Mouse (Mus musculus): Measurements from ENCODE around the gene Ung. TPM values are rescaled to one million over a fixed set of nuclear protein-coding genes. Genes with fewer than 3 reads are reported as not detected.

The Ung gene
- polyA plus RNA-seq, 1 experiment from 2014 or later, result 8.2 TPM

Other genes with a start within 250 kb of the Ung start
- gene Coro1c, start 221.6 kb upstream of the Ung start, polyA plus RNA-seq (2015; fragmentation: Nextera tagmentation; extraction: Ambion mirVana), result 201 and 209 TPM in 2 replicates
- 9.4 and 13.7 TPM in 2 replicates for gene Ssh1, start 136.5 kb upstream of the Ung start, polyA plus RNA-seq (2015; fragmentation: Nextera tagmentation; extraction: Ambion mirVana)
- not detected in 2 replicates for gene Dao, start 126.7 kb upstream of the Ung start, polyA plus RNA-seq (2015; fragmentation: Nextera tagmentation; extraction: Ambion mirVana)
- gene Usp30, start 64.9 kb upstream of the Ung start, polyA plus RNA-seq (2015; fragmentation: Nextera tagmentation; extraction: Ambion mirVana), result 19.9 and 22.7 TPM in 2 replicates
- 111 and 113 TPM in 2 replicates for gene Svop, start 38.8 kb upstream of the Ung start, polyA plus RNA-seq (2015; fragmentation: Nextera tagmentation; extraction: Ambion mirVana)
- 5.1 and 5.8 TPM in 2 replicates for gene Alkbh2, start 2.2 kb upstream of the Ung start, polyA plus RNA-seq (2015; fragmentation: Nextera tagmentation; extraction: Ambion mirVana)
- 5.1 and 5.2 TPM in 2 replicates for gene Acacb, start 16.1 kb downstream of the Ung start, polyA plus RNA-seq (2015; fragmentation: Nextera tagmentation; extraction: Ambion mirVana)
- gene Foxn4, start 143.4 kb downstream of the Ung start, polyA plus RNA-seq (2015; fragmentation: Nextera tagmentation; extraction: Ambion mirVana), result 0.32 and 0.36 TPM in 2 replicates
- 0.82 and 0.97 TPM in 2 replicates for gene Myo1h, start 158.8 kb downstream of the Ung start, polyA plus RNA-seq (2015; fragmentation: Nextera tagmentation; extraction: Ambion mirVana)

Data from midbrain, embryonic 16.5 days (tissue).